Mouse (Mus musculus) G1E (cell line): ENCODE measurements at regions not wholly inside any gene's neighbourhood (a gene's known extent, or its start where the extent isn't known, plus 50 kb on each side); places are given as distances from the start of the nearest gene placed in this dataset.

Experiments
- CTCF ChIP-seq: IDR thresholded peaks from 2 replicates; pipeline ENCODE4 v1.5.1; 2012; ENCODE audit warnings: low read depth, low read length, inconsistent platforms, mixed read lengths
- GATA1 ChIP-seq: IDR thresholded peaks from 2 replicates; pipeline ENCODE4 v1.6.1; 2012; ENCODE audit warnings: borderline replicate concordance, low read length, inconsistent platforms, mixed read lengths
- POLR2AphosphoS5 ChIP-seq: IDR thresholded peaks from 2 replicates; pipeline ENCODE4 v1.6.1; 2012; ENCODE audit warnings: low read depth, low read length, inconsistent platforms; ENCODE audit not compliant: insufficient replicate concordance
- TAL1 ChIP-seq: conservative IDR thresholded peaks from 2 replicates; pipeline ENCODE4 v1.6.1; 2012; ENCODE audit warnings: low read depth, low read length, inconsistent platforms, mixed read lengths

DNA sequence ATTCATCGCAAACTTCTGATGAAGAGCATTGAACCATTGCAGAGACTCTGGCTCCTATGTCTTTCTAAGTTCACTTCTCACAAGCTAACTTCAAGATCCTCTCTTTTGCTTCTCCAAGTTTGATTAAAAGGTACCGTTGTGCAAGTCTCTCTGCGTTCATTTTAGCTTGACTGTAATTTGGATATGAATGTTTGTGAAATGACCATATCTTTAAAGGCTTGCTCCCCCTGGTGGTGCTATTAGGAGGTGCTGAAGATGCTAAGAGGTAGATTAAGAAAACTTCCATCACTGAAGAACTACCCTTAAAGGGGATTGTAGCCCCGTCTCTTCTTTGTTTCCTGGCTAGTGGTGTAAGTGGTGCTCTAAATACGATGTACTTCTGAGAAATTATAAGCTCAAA, 339.7 kb downstream of the Dio2 start:
- TF ChIP-seq CTCF, result 0 out of 2 replicates have a peak, but pooled peaks have one; percentile 3
- TF ChIP-seq GATA1, result no peak
- no peak for TF ChIP-seq TAL1
- TF ChIP-seq POLR2AphosphoS5, result no peak
